Mouse (Mus musculus) lung, embryonic 16.5 days (tissue): ENCODE measurements around the gene Thbs2. TPM values are rescaled to one million over a fixed set of nuclear protein-coding genes. Genes with fewer than 3 reads are reported as not detected.

ENCODE experiments used
- ATAC-seq: fragments of 200-750 bp; cut with Nextera tagmentation; 2 replicates; pipeline ENCODE4 v1.8.0; 2017; ENCODE audit warnings: low read depth, mild to moderate bottlenecking, moderate library complexity
- H3K27ac ChIP-seq: fragments of 300-500 bp; sonication (generic); 2 replicates; pipeline ENCODE4 v1.5.1; 2014; ENCODE audit warnings: mild to moderate bottlenecking, control low read depth, low read length
- H3K27me3 ChIP-seq: fragments of 300-500 bp; sonication (generic); 2 replicates; pipeline ENCODE4 v1.6.1; 2014; ENCODE audit warnings: low read depth, low read length, mixed read lengths; ENCODE audit not compliant: control insufficient read depth, insufficient read depth
- H3K36me3 ChIP-seq: fragments of 300-500 bp; sonication (generic); 2 replicates; pipeline ENCODE4 v1.6.1; 2014; ENCODE audit warnings: low read length; ENCODE audit not compliant: control insufficient read depth, insufficient read depth
- H3K4me1 ChIP-seq: fragments of 300-500 bp; sonication (generic); replicated peaks from 2 replicates; pipeline ENCODE4 v1.6.1; 2014; ENCODE audit warnings: low read length, mixed read lengths; ENCODE audit not compliant: control insufficient read depth, insufficient read depth
- H3K4me2 ChIP-seq: fragments of 300-500 bp; sonication (generic); 2 replicates; pipeline ENCODE4 v1.6.1; 2014; ENCODE audit warnings: low read depth, low read length, control low read depth
- H3K4me3 ChIP-seq: fragments of 300-500 bp; sonication (generic); 2 replicates; pipeline ENCODE4 v1.5.1; 2014; ENCODE audit warnings: mild to moderate bottlenecking, low read length, control low read depth
- H3K9ac ChIP-seq: fragments of 300-500 bp; sonication (generic); 2 replicates; pipeline ENCODE4 v1.6.1; 2014; ENCODE audit warnings: low read length, control low read depth
- H3K9me3 ChIP-seq: fragments of 300-500 bp; sonication (generic); 2 replicates; pipeline ENCODE4 v1.6.1; 2016; ENCODE audit warnings: low read length; ENCODE audit not compliant: control insufficient read depth
- WGBS: fragments of 180-500 bp; shearing (Covaris S2); extraction: QIAGEN DNeasy Blood & Tissue Kit; methylation state at CpG from one replicate; pipeline ENCODE4 v1.1.7; 2014; 5-methylcytosine and 5-hydroxymethylcytosine counted together
- polyA plus RNA-seq: library from polyadenylated mRNA; unstranded; fragments of >200 nt; fragmentation: Nextera tagmentation; extraction: Ambion mirVana; gene quantifications from 2 replicates; pipeline ENCODE4 v1.2.1, GENCODE M21; 2015

Thbs2 gene
- polyA plus RNA-seq, 1 experiment from 2014 or later = 31.5 TPM

GRCm38 (mm10) chr17:14691197-14691596 lies 2.8 kb downstream of the Thbs2 start:
- 45% methylated on average over 4 of the region's 4 CpGs for WGBS
- Histone ChIP-seq H3K4me1 (peaks cover 20% of the 10 kb centered on the region), H3K4me2 (peak overlapping the region; percentile 35), H3K27ac (no peak overlapping the region), H3K36me3 (no peaks in the 10 kb centered on the region; the same call in 1 of the 2 replicates), H3K4me3 (no peak overlapping the region; the same call in 1 of the 2 replicates), H3K27me3 (no peaks in the 10 kb centered on the region), H3K9me3 (no peaks in the 10 kb centered on the region), H3K9ac (peak overlapping the region; percentile 29; the same call in 1 of the 2 replicates)
- ATAC-seq = no peak

GRCm38 (mm10) chr17:14682836-14683235 lies 11.2 kb downstream of the Thbs2 start:
- no peak overlapping the region for H3K4me3 ChIP-seq
- H3K4me1 ChIP-seq = peaks cover 3% of the 10 kb centered on the region; the same call in 1 of the 2 replicates
- H3K36me3 ChIP-seq = no peaks in the 10 kb centered on the region
- no peak for ATAC-seq
- no peaks in the 10 kb centered on the region for H3K27me3 ChIP-seq
- no peak overlapping the region for H3K9ac ChIP-seq
- no peak overlapping the region for H3K4me2 ChIP-seq
- WGBS = 83% methylated on average over 7 of the region's 7 CpGs
- no peak overlapping the region for H3K27ac ChIP-seq
- no peaks in the 10 kb centered on the region for H3K9me3 ChIP-seq

DNA sequence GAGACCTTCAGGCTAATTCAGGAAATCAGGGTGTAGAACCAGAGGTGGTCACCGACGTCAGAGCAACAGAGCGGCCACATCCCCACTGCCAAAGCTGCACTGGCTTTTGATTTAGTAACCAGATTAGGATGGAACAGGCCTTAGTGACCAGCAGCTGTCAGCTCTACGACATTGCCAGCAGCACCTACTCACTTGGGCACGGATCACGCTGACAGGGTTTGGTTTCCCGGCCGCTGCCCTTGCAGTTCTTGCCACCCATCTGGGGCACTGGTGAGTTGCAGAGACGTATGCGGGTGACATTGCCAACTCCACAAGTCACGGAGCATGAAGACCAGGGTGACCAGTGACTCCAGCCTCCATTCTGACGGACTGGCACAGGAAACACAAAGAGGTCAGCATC lies 13.0 kb downstream of the Thbs2 start:
- Histone ChIP-seq H3K27ac (no peak overlapping the region), H3K4me2 (no peak overlapping the region), H3K4me1 (no peaks in the 10 kb centered on the region), H3K4me3 (no peak overlapping the region), H3K9me3 (no peaks in the 10 kb centered on the region), H3K27me3 (no peaks in the 10 kb centered on the region), H3K36me3 (no peaks in the 10 kb centered on the region), H3K9ac (no peak overlapping the region)
- WGBS = 89% methylated on average over 12 of the region's 12 CpGs
- ATAC-seq = no peak

GRCm38 (mm10) chr17:14677198-14677597 lies 16.8 kb downstream of the Thbs2 start:
- Histone ChIP-seq H3K4me1 (no peaks in the 10 kb centered on the region), H3K4me2 (no peak overlapping the region), H3K27me3 (no peaks in the 10 kb centered on the region), H3K9me3 (no peaks in the 10 kb centered on the region), H3K36me3 (no peaks in the 10 kb centered on the region), H3K4me3 (no peak overlapping the region), H3K27ac (no peak overlapping the region), H3K9ac (no peak overlapping the region)
- WGBS = 62% methylated on average over 8 of the region's 8 CpGs
- ATAC-seq = no peak

DNA sequence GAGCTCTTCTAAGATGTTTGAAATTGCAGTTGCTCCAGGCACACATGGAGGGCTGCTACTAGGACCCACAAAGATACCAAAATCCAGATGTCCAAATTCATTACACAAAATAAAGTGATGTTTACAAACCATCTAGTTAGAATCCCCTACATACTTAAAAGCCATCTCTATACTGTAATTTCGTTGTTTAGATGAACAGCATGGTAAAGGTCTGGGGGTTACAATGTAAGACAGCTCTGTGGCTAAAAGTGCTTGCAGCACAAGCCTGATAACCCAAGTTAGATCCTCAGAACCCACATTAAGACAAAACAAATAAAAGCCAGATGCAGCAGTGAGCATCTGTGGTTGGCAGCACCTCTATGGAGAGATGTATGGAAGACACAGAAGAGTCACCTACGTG lies 18.5 kb downstream of the Thbs2 start:
- Histone ChIP-seq H3K27me3 (no peaks in the 10 kb centered on the region), H3K9ac (no peak overlapping the region), H3K36me3 (no peaks in the 10 kb centered on the region), H3K4me1 (no peaks in the 10 kb centered on the region), H3K9me3 (no peaks in the 10 kb centered on the region), H3K4me2 (no peak overlapping the region), H3K4me3 (no peak overlapping the region), H3K27ac (no peak overlapping the region)
- 83% methylated on average over 2 of the region's 2 CpGs for WGBS
- ATAC-seq = no peak

GRCm38 (mm10) chr17:14672402-14672801 lies 21.6 kb downstream of the Thbs2 start:
- no peaks in the 10 kb centered on the region for H3K36me3 ChIP-seq
- no peak overlapping the region for H3K9ac ChIP-seq
- H3K4me2 ChIP-seq = no peak overlapping the region
- 46% methylated on average over 5 of the region's 5 CpGs for WGBS
- peak; percentile 51; the same call in 1 of the 2 replicates for ATAC-seq
- H3K27ac ChIP-seq = no peak overlapping the region
- no peak overlapping the region for H3K4me3 ChIP-seq
- H3K27me3 ChIP-seq = no peaks in the 10 kb centered on the region
- H3K9me3 ChIP-seq = no peaks in the 10 kb centered on the region
- no peaks in the 10 kb centered on the region for H3K4me1 ChIP-seq

DNA sequence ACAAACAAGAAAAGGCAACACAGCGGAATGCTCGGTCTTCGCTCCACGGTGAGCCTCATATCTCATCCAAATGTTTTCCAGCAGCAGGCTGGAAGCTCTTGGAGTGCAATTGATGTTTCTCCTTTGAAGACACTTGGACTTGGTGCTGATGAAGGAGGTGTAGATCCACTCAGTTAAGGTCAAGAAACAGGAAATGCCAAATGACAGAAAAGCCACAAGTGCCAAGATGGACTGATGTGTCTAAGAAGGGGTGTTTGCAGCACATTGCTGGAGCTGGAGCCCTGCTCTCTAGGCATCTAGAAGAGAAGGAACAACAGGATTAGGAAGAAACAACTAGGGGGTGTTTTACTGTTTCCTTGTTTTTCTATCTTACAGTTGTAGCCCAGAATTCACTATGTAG lies 26.8 kb downstream of the Thbs2 start:
- Histone ChIP-seq H3K27ac (no peak overlapping the region), H3K4me1 (no peaks in the 10 kb centered on the region), H3K9ac (no peak overlapping the region), H3K9me3 (no peaks in the 10 kb centered on the region), H3K27me3 (no peaks in the 10 kb centered on the region), H3K36me3 (no peaks in the 10 kb centered on the region), H3K4me3 (no peak overlapping the region), H3K4me2 (no peak overlapping the region)
- WGBS = 36% methylated on average over 4 of the region's 4 CpGs
- ATAC-seq = no peak

GRCm38 (mm10) chr17:14666451-14666850 lies 27.6 kb downstream of the Thbs2 start:
- H3K36me3 ChIP-seq = no peaks in the 10 kb centered on the region
- H3K4me3 ChIP-seq = no peak overlapping the region
- no peak for ATAC-seq
- no peak overlapping the region for H3K27ac ChIP-seq
- WGBS = 72% methylated on average over 2 of the region's 2 CpGs
- H3K4me2 ChIP-seq = no peak overlapping the region
- no peaks in the 10 kb centered on the region for H3K4me1 ChIP-seq
- no peaks in the 10 kb centered on the region for H3K9me3 ChIP-seq
- H3K9ac ChIP-seq = no peak overlapping the region
- no peaks in the 10 kb centered on the region for H3K27me3 ChIP-seq

DNA sequence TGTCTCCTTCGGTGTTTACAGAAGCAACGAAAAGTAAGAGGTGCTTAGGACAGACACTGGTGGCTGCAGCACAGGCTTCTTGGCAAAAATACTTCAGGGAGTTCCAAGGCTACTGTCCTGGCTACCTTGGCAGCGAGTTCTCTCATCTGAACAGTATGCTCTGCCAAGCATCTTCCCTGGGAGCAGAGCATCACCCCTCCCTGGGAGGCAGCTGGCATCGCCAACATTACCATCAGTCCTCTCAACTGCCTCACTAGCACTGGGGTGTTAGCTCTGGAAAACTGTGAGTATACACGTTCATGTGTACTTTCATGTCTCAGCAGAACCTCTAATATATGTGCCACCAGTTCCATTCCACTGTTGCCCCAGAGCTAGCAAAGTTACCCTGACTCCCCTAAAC lies 30.7 kb downstream of the Thbs2 start:
- H3K4me3 ChIP-seq = no peak overlapping the region
- no peaks in the 10 kb centered on the region for H3K4me1 ChIP-seq
- H3K36me3 ChIP-seq = no peaks in the 10 kb centered on the region
- H3K27me3 ChIP-seq = no peaks in the 10 kb centered on the region
- H3K4me2 ChIP-seq = no peak overlapping the region
- H3K27ac ChIP-seq = no peak overlapping the region
- 77% methylated on average over 5 of the region's 5 CpGs for WGBS
- ATAC-seq = no peak
- no peaks in the 10 kb centered on the region for H3K9me3 ChIP-seq
- H3K9ac ChIP-seq = no peak overlapping the region

GRCm38 (mm10) chr17:14662409-14662808 lies 31.6 kb downstream of the Thbs2 start:
- 73% methylated on average over 6 of the region's 6 CpGs for WGBS
- no peaks in the 10 kb centered on the region for H3K36me3 ChIP-seq
- ATAC-seq = no peak
- no peak overlapping the region for H3K27ac ChIP-seq
- H3K9me3 ChIP-seq = no peaks in the 10 kb centered on the region
- H3K4me1 ChIP-seq = no peaks in the 10 kb centered on the region
- no peaks in the 10 kb centered on the region for H3K27me3 ChIP-seq
- H3K4me3 ChIP-seq = no peak overlapping the region
- no peak overlapping the region for H3K4me2 ChIP-seq
- H3K9ac ChIP-seq = no peak overlapping the region
